In the genomic region with DNA sequence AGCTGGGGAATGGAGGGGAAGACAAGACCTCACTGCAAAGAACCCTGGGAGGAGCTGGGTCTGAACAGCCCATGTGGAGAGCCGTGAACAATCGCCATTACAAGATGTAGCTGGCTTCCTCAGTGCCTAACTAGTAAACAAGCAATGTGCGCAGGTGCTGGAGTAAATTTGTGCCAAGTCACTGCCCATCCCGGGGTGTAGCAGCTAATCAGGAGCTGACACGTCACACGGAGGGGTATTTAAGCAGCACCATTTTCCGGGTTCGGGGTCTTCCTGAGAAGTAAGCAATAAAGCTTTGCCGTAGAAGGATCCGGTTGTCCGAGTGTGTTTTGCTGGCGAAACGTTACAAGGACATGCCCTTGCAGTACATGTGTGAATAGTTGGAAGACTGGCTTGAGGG, we compare ENCODE assay signal across 7 mouse cellular contexts.
A peak's percentile ranks its signal among the peaks of the same experiment; 100 is the strongest.
DNase-seq lines count a peak whose midpoint lies in the region; ATAC-seq and TF ChIP-seq lines count a peak whose summit lies in the region.
"Not testable (repeated sequence)": the region's sequence is repeated elsewhere in the genome, so short reads cannot be mapped to it uniquely, and the experiment has no call there.

No protein-coding gene starts in this region.

- DNase-seq in gastrocnemius, adult 2 months; heart, adult 2 months; lung, postnatal 0 days (ENCODE audit: low spot score): not testable (repeated sequence)
- DNase-seq in heart, adult 11 months: peak; percentile 93

- not testable (repeated sequence) for H3K9ac ChIP-seq in heart, adult 2 months (ENCODE audit: low read depth, low read length); lung, postnatal 0 days (replicated peaks; ENCODE audit: low read depth)

- intact Hi-C loops in gastrocnemius, adult 2 months (cut with DNase I); heart, adult 2 months (cut with DNase I): not testable (repeated sequence)

- H3K27me3 ChIP-seq in heart, adult 2 months (ENCODE audit: control insufficient read depth, insufficient read depth, low read length); lung, postnatal 0 days (replicated peaks; ENCODE audit: insufficient read depth, low read length): not testable (repeated sequence)

- H3K79me2 ChIP-seq in heart, adult 2 months (replicated peaks; ENCODE audit: control insufficient read depth, insufficient read depth, low read length); macrophage (ENCODE audit: inconsistent target): not testable (repeated sequence)

- not testable (repeated sequence) for TF ChIP-seq POLR2A in bone marrow macrophage, adult 2 months (IDR thresholded peaks at IDR 0.05; ENCODE audit: borderline replicate concordance, low read depth, low read length); heart, adult 2 months (IDR thresholded peaks at IDR 0.05; ENCODE audit: insufficient read depth, low read depth, low read length)

- not testable (repeated sequence) for TF ChIP-seq CTCF in bone marrow macrophage, adult 2 months (IDR thresholded peaks at IDR 0.05; ENCODE audit: low read depth, low read length); gastrocnemius, adult 2 months (IDR thresholded peaks at IDR 0.05); heart, adult 2 months (IDR thresholded peaks at IDR 0.05); lung, postnatal 0 days (IDR thresholded peaks at IDR 0.05)

- H3K9me3 ChIP-seq in lung, postnatal 0 days (ENCODE audit: low read length): not testable (repeated sequence)

- WGBS in heart, adult 2 months: 94% methylated on average over 13 of the region's 13 CpGs
- 88% methylated on average over 13 of the region's 13 CpGs for WGBS in lung, postnatal 0 days
- 94% methylated on average over 13 of the region's 13 CpGs for WGBS in macrophage (ENCODE audit: missing documents)

- H3K27ac ChIP-seq in bone marrow macrophage, adult 2 months (ENCODE audit: insufficient read depth, low read depth, low read length): peak overlapping the region; percentile 82
- peak overlapping the region; percentile 75 for H3K27ac ChIP-seq in brown adipose tissue, adult 24 weeks (replicated peaks; ENCODE audit: low read depth, low read length)
- H3K27ac ChIP-seq in gastrocnemius, adult 2 months: peak overlapping the region; percentile 81
- peak overlapping the region; percentile 65 for H3K27ac ChIP-seq in heart, adult 2 months
- peak overlapping the region; percentile 62; the same call in 1 of the 2 replicates for H3K27ac ChIP-seq in lung, postnatal 0 days (ENCODE audit: low read length)
- peak overlapping the region; percentile 70 for H3K27ac ChIP-seq in macrophage

- H3K4me3 ChIP-seq in bone marrow macrophage, adult 2 months (ENCODE audit: insufficient read depth, low read length); brown adipose tissue, adult 24 weeks (ENCODE audit: insufficient read depth, low read depth, low read length); gastrocnemius, adult 2 months; heart, adult 2 months; lung, postnatal 0 days (ENCODE audit: low read depth, low read length); macrophage (ENCODE audit: inconsistent target): not testable (repeated sequence)

- TF ChIP-seq EP300 in heart, adult 2 months (IDR thresholded peaks at IDR 0.05; ENCODE audit: insufficient read depth, low read depth, low read length); lung, postnatal 0 days (IDR thresholded peaks at IDR 0.05): not testable (repeated sequence)

- H3K36me3 ChIP-seq in heart, adult 2 months (ENCODE audit: control insufficient read depth, insufficient read depth, low read length); lung, postnatal 0 days (ENCODE audit: insufficient read depth, low read length); macrophage (ENCODE audit: inconsistent target): not testable (repeated sequence)

- not testable (repeated sequence) for ATAC-seq in lung, postnatal 0 days

- not testable (repeated sequence) for H3K4me2 ChIP-seq in lung, postnatal 0 days (replicated peaks; ENCODE audit: low read depth, low read length)

- H3K4me1 ChIP-seq in bone marrow macrophage, adult 2 months (ENCODE audit: control insufficient read depth, insufficient read depth, low read length): peaks cover 39% of the 10 kb centered on the region
- peaks cover 10% of the 10 kb centered on the region for H3K4me1 ChIP-seq in brown adipose tissue, adult 24 weeks (ENCODE audit: control insufficient read depth, insufficient read depth, insufficient read length, low read length)
- not testable (repeated sequence) for H3K4me1 ChIP-seq in heart, adult 2 months (ENCODE audit: control insufficient read depth, insufficient read depth, low read length); lung, postnatal 0 days (ENCODE audit: insufficient read depth, low read depth, low read length)
